Mouse (Mus musculus) midbrain, postnatal 0 days (tissue): ENCODE measurements around the gene Ngfr. TPM values are rescaled to one million over a fixed set of nuclear protein-coding genes. Genes with fewer than 3 reads are reported as not detected.

Experiments used
- ATAC-seq: fragments of 200-750 bp; cut with Nextera tagmentation; 2 replicates; pipeline ENCODE4 v1.8.0; 2017; ENCODE audit warnings: moderate number of reproducible peaks, mild to moderate bottlenecking, moderate TSS enrichment, moderate library complexity; ENCODE audit not compliant: low FRiP score
- DNase-seq: peaks from one replicate; pipeline ENCODE4 v3.0.0-alpha.2; 2015; ENCODE audit warnings: low spot score
- H3K27ac ChIP-seq: fragments of 300-500 bp; sonication (generic); 2 replicates; pipeline ENCODE4 v1.5.1; 2014; ENCODE audit warnings: low read depth, mild to moderate bottlenecking, low read length, mixed read lengths
- H3K27me3 ChIP-seq: fragments of 300-500 bp; sonication (generic); 2 replicates; pipeline ENCODE4 v1.6.1; 2014; ENCODE audit warnings: low read length, control low read depth, mixed read lengths; ENCODE audit not compliant: insufficient read depth
- H3K36me3 ChIP-seq: fragments of 300-500 bp; sonication (generic); 2 replicates; pipeline ENCODE4 v1.6.1; 2014; ENCODE audit warnings: low read length, control low read depth, mixed read lengths; ENCODE audit not compliant: insufficient read depth
- H3K4me1 ChIP-seq: fragments of 300-500 bp; sonication (generic); 2 replicates; pipeline ENCODE4 v1.6.1; 2014; ENCODE audit warnings: mild to moderate bottlenecking, control low read depth, antibody characterized with exemption, low read length, mixed read lengths; ENCODE audit not compliant: insufficient read depth
- H3K4me2 ChIP-seq: fragments of 300-500 bp; sonication (generic); 2 replicates; pipeline ENCODE4 v1.6.1; 2014; ENCODE audit warnings: low read depth, mild to moderate bottlenecking, low read length, mixed read lengths; ENCODE audit not compliant: poor library complexity, severe bottlenecking
- H3K4me3 ChIP-seq: fragments of 300-500 bp; sonication (generic); 2 replicates; pipeline ENCODE4 v1.5.1; 2014; ENCODE audit warnings: low read depth, mild to moderate bottlenecking, low read length, moderate library complexity
- H3K9ac ChIP-seq: fragments of 300-500 bp; sonication (generic); replicated peaks from 2 replicates; pipeline ENCODE4 v1.6.1; 2014; ENCODE audit warnings: mild to moderate bottlenecking, low read length, moderate library complexity, mixed read lengths; ENCODE audit not compliant: poor library complexity, severe bottlenecking
- H3K9me3 ChIP-seq: fragments of 300-500 bp; sonication (generic); 2 replicates; pipeline ENCODE4 v1.6.1; 2016; ENCODE audit warnings: low read length, control low read depth
- CTCF ChIP-seq: IDR thresholded peaks from 2 replicates; pipeline ENCODE4 v1.5.1; 2016; ENCODE audit warnings: antibody characterized with exemption, mild to moderate bottlenecking
- WGBS: fragments of 180-500 bp; shearing (Covaris S2); extraction: QIAGEN DNeasy Blood & Tissue Kit; methylation state at CpG from one replicate; pipeline ENCODE4 v1.1.7; 2014; 5-methylcytosine and 5-hydroxymethylcytosine counted together
- polyA plus RNA-seq: library from polyadenylated mRNA; unstranded; fragments of >200 nt; fragmentation: Nextera tagmentation; extraction: Ambion mirVana; gene quantifications from 2 replicates; pipeline ENCODE4 v1.2.1, GENCODE M21; 2015
- total RNA-seq: library from RNA; depleted of rRNA; stranded (reverse); fragments of >200 nt; gene quantifications from 2 replicates; pipeline ENCODE4 v1.2.3, GENCODE M21; 2014

The Ngfr gene
- total and polyA plus RNA-seq, 2 experiments from 2014 or later = 5.2 to 16.9 TPM

GRCm38 (mm10) chr11:95575791-95576190 lies 11.7 kb downstream of the Ngfr start:
- 77% methylated on average over 13 of the region's 13 CpGs for WGBS
- H3K4me1 ChIP-seq = no peaks in the 10 kb centered on the region

GRCm38 (mm10) chr11:95574786-95575334 lies 12.7 kb downstream of the Ngfr start:
- Histone ChIP-seq H3K9ac (no peak overlapping the region), H3K4me2 (no peak overlapping the region), H3K36me3 (no peaks in the 10 kb centered on the region), H3K4me3 (no peak overlapping the region), H3K27me3 (peaks cover 31% of the 10 kb centered on the region), H3K27ac (no peak overlapping the region), H3K9me3 (no peaks in the 10 kb centered on the region), H3K4me1 (no peaks in the 10 kb centered on the region)
- WGBS = 71% methylated on average over 6 of the region's 6 CpGs
- no peak for TF ChIP-seq CTCF
- ATAC-seq (peak; percentile 48; the same call in 1 of the 2 replicates), DNase-seq (peak; percentile 87)

More at GRCm38 (mm10) chr11:95575791-95576190, 11.7 kb downstream of the Ngfr start:
- H3K36me3 ChIP-seq = no peaks in the 10 kb centered on the region
- ATAC-seq (no peak), DNase-seq (no peak)
- H3K9me3 ChIP-seq = no peaks in the 10 kb centered on the region
- H3K9ac ChIP-seq = no peak overlapping the region
- no peak for TF ChIP-seq CTCF
- H3K4me3 ChIP-seq = no peak overlapping the region
- no peak overlapping the region for H3K27ac ChIP-seq
- H3K27me3 ChIP-seq = peaks cover 35% of the 10 kb centered on the region
- no peak overlapping the region for H3K4me2 ChIP-seq

- Histone ChIP-seq H3K36me3 (no peaks in the 10 kb centered on the region), H3K27ac (no peak overlapping the region), H3K4me1 (no peaks in the 10 kb centered on the region), H3K4me2 (no peak overlapping the region), H3K9ac (no peak overlapping the region), H3K4me3 (no peak overlapping the region), H3K9me3 (no peaks in the 10 kb centered on the region), H3K27me3 (peaks cover 6% of the 10 kb centered on the region)
- no peak for ATAC-seq
- 63% methylated on average over 3 of the region's 3 CpGs for WGBS
- no peak for DNase-seq
- TF ChIP-seq CTCF = no peak
Observed at GRCm38 (mm10) chr11:95572227-95572626, 15.3 kb downstream of the Ngfr start.

- 0 out of 2 replicates have a peak, but pooled peaks have one; percentile 7 for TF ChIP-seq CTCF
- no peaks in the 10 kb centered on the region for H3K9me3 ChIP-seq
- no peaks in the 10 kb centered on the region for H3K4me1 ChIP-seq
- H3K9ac ChIP-seq = no peak overlapping the region
- peaks cover 2% of the 10 kb centered on the region; the same call in 1 of the 2 replicates for H3K27me3 ChIP-seq
- ATAC-seq (no peak), DNase-seq (no peak)
- H3K36me3 ChIP-seq = no peaks in the 10 kb centered on the region
- no peak overlapping the region for H3K27ac ChIP-seq
- no peak overlapping the region for H3K4me2 ChIP-seq
- H3K4me3 ChIP-seq = no peak overlapping the region
- WGBS = 46% methylated on average over 9 of the region's 9 CpGs
Observed at GRCm38 (mm10) chr11:95571755-95572154, 15.8 kb downstream of the Ngfr start.

GRCm38 (mm10) chr11:95570827-95571619 lies 16.5 kb downstream of the Ngfr start:
- TF ChIP-seq CTCF = no peak
- no peaks in the 10 kb centered on the region for H3K36me3 ChIP-seq
- no peaks in the 10 kb centered on the region for H3K9me3 ChIP-seq
- H3K9ac ChIP-seq = no peak overlapping the region
- no peak overlapping the region for H3K4me3 ChIP-seq
- ATAC-seq (no peak), DNase-seq (no peak)
- H3K27ac ChIP-seq = no peak overlapping the region
- H3K27me3 ChIP-seq = no peaks in the 10 kb centered on the region
- H3K4me2 ChIP-seq = no peak overlapping the region
- WGBS = 68% methylated on average over 25 of the region's 25 CpGs
- H3K4me1 ChIP-seq = no peaks in the 10 kb centered on the region

- Histone ChIP-seq H3K27ac (no peak overlapping the region), H3K4me3 (no peak overlapping the region), H3K9me3 (no peaks in the 10 kb centered on the region), H3K4me1 (no peaks in the 10 kb centered on the region), H3K4me2 (no peak overlapping the region), H3K36me3 (no peaks in the 10 kb centered on the region), H3K27me3 (no peaks in the 10 kb centered on the region), H3K9ac (no peak overlapping the region)
- ATAC-seq = no peak
- DNase-seq = no peak
- WGBS = 83% methylated on average over 6 of the region's 6 CpGs
- no peak for TF ChIP-seq CTCF
Observed at GRCm38 (mm10) chr11:95569908-95570307, 17.6 kb downstream of the Ngfr start.
